15 mouse cellular contexts compared by ENCODE assay signal in genomic region chr9:118677349-118677748, GRCm38 (mm10).
DNase-seq lines count a peak whose midpoint lies in the region; ATAC-seq lines count a peak whose summit lies in the region.
"Had no signal": no experiment of that assay in that cellular context is flagged by ENCODE, and none has a peak within 500 bp of the region (broad histone marks: within the 10 kb centered on the region; RNA-seq: fewer than 3 reads in every experiment).

No protein-coding gene starts in this region.

- H3K36me3 ChIP-seq in hindbrain, embryonic 12.5 days, result no peaks in the 10 kb centered on the region
- no peaks in the 10 kb centered on the region for H3K36me3 ChIP-seq in hindbrain, embryonic 14.5 days (replicated peaks; ENCODE audit: control insufficient read depth, insufficient read depth)
- peaks cover 46% of the 10 kb centered on the region for H3K36me3 ChIP-seq in embryonic facial prominence, embryonic 10.5 days (replicated peaks)
- no peaks in the 10 kb centered on the region for H3K36me3 ChIP-seq in limb, embryonic 11.5 days (ENCODE audit: control insufficient read depth, insufficient read depth, low read length)
- H3K36me3 ChIP-seq: G1E had no signal

- H3K9ac ChIP-seq in hindbrain, embryonic 12.5 days, result no peak overlapping the region
- no peak overlapping the region for H3K9ac ChIP-seq in hindbrain, embryonic 14.5 days
- H3K9ac ChIP-seq in limb, embryonic 11.5 days (ENCODE audit: low read length), result no peak overlapping the region

- no peak overlapping the region for H3K4me3 ChIP-seq in hindbrain, embryonic 12.5 days
- H3K4me3 ChIP-seq in hindbrain, embryonic 14.5 days (replicated peaks; ENCODE audit: low read length), result no peak overlapping the region
- no peak overlapping the region for H3K4me3 ChIP-seq in embryonic facial prominence, embryonic 10.5 days
- H3K4me3 ChIP-seq in limb, embryonic 11.5 days (ENCODE audit: low read depth, low read length), result no peak overlapping the region
- H3K4me3 ChIP-seq: erythroblast, embryonic 14.5 days had no signal

- H3K9me3 ChIP-seq in hindbrain, embryonic 12.5 days (replicated peaks), result no peaks in the 10 kb centered on the region
- H3K9me3 ChIP-seq in hindbrain, embryonic 14.5 days (ENCODE audit: control insufficient read depth, low read length), result no peaks in the 10 kb centered on the region
- H3K9me3 ChIP-seq in embryonic facial prominence, embryonic 10.5 days, result no peaks in the 10 kb centered on the region
- no peaks in the 10 kb centered on the region for H3K9me3 ChIP-seq in limb, embryonic 11.5 days (ENCODE audit: control insufficient read depth, low read length)

- H3K27me3 ChIP-seq in hindbrain, embryonic 12.5 days, result no peaks in the 10 kb centered on the region
- H3K27me3 ChIP-seq in hindbrain, embryonic 14.5 days (ENCODE audit: control insufficient read depth, insufficient read depth, low read length), result no peaks in the 10 kb centered on the region
- H3K27me3 ChIP-seq in embryonic facial prominence, embryonic 10.5 days (replicated peaks; ENCODE audit: low read depth, poor library complexity, severe bottlenecking), result no peaks in the 10 kb centered on the region
- H3K27me3 ChIP-seq in limb, embryonic 11.5 days (ENCODE audit: control insufficient read depth, insufficient read depth, low read length), result no peaks in the 10 kb centered on the region

- no peak for DNase-seq in hindbrain, embryonic 14.5 days (ENCODE audit: low spot score)
- DNase-seq in CD4-positive helper T cell, adult 2 months (ENCODE audit: low read depth, low spot score), result peak; percentile 47
- DNase-seq in embryonic facial prominence, embryonic 10.5 days (ENCODE audit: low spot score), result peak; percentile 42
- peak; percentile 60 for DNase-seq in limb, embryonic 11.5 days (ENCODE audit: low spot score)
- DNase-seq in spleen, postnatal 14 days (ENCODE audit: low spot score in 2 of 2), result no peak
- no peak for DNase-seq in gastrocnemius, adult 8-10 months (ENCODE audit: low spot score in 2 of 2)
- DNase-seq in frontal cortex, postnatal 36 days (ENCODE audit: low spot score in 2 of 2), result no peak
- DNase-seq: adrenal gland, postnatal 10 days; cerebellum, adult 18-20 months; gastrocnemius, postnatal 25 days; kidney, adult 9 months; lung, postnatal 4 days had no signal

- peaks cover 17% of the 10 kb centered on the region for H3K4me1 ChIP-seq in hindbrain, embryonic 12.5 days
- H3K4me1 ChIP-seq in hindbrain, embryonic 14.5 days (replicated peaks; ENCODE audit: control insufficient read depth, insufficient read depth, low read length), result peaks cover 12% of the 10 kb centered on the region
- peaks cover 37% of the 10 kb centered on the region for H3K4me1 ChIP-seq in embryonic facial prominence, embryonic 10.5 days
- H3K4me1 ChIP-seq in limb, embryonic 11.5 days (ENCODE audit: control insufficient read depth, insufficient read depth, low read length), result peaks cover 23% of the 10 kb centered on the region

- H3K4me2 ChIP-seq in hindbrain, embryonic 12.5 days (replicated peaks), result no peak overlapping the region
- no peak overlapping the region for H3K4me2 ChIP-seq in hindbrain, embryonic 14.5 days (replicated peaks)
- H3K4me2 ChIP-seq in limb, embryonic 11.5 days (ENCODE audit: low read depth, severe bottlenecking), result no peak overlapping the region

- 48% methylated on average over 9 of the region's 9 CpGs for WGBS in hindbrain, embryonic 12.5 days
- WGBS in hindbrain, embryonic 14.5 days, result 46% methylated on average over 9 of the region's 9 CpGs
- 41% methylated on average over 9 of the region's 9 CpGs for WGBS in embryonic facial prominence, embryonic 10.5 days
- WGBS in limb, embryonic 11.5 days, result 38% methylated on average over 9 of the region's 9 CpGs

- 0 out of 2 replicates have a peak overlapping the region, but pooled peaks have one; percentile 1 for H3K27ac ChIP-seq in hindbrain, embryonic 12.5 days
- no peak overlapping the region for H3K27ac ChIP-seq in hindbrain, embryonic 14.5 days
- H3K27ac ChIP-seq in embryonic facial prominence, embryonic 10.5 days (replicated peaks), result peak overlapping the region; percentile 81
- H3K27ac ChIP-seq in limb, embryonic 11.5 days (replicated peaks; ENCODE audit: low read depth, low read length), result peak overlapping the region; percentile 43; the same call in 1 of the 2 replicates

- ATAC-seq in hindbrain, embryonic 12.5 days (ENCODE audit: low FRiP score), result no peak
- no peak for ATAC-seq in hindbrain, embryonic 14.5 days (ENCODE audit: low FRiP score)
- ATAC-seq in limb, embryonic 11.5 days (ENCODE audit: insufficient number of reproducible peaks, low FRiP score, low TSS enrichment, low read depth), result no peak

Comparison
In these comparisons a context has a peak if more than half of its experiments do, and no peak if none do; other contexts are left out.
1. DNase-seq: peak in CD4-positive helper T cell, adult 2 months (single experiment), embryonic facial prominence, embryonic 10.5 days (single experiment) and limb, embryonic 11.5 days (single experiment); none in hindbrain, embryonic 14.5 days (single experiment), spleen, postnatal 14 days (0 of 2), gastrocnemius, adult 8-10 months (0 of 2) and frontal cortex, postnatal 36 days (0 of 2).